Mouse (Mus musculus) stomach, postnatal 0 days (tissue): ENCODE data around the gene Pnn. TPM values are rescaled to one million over a fixed set of nuclear protein-coding genes. Genes with fewer than 3 reads are reported as not detected.

Experiments used
- ATAC-seq: fragments of 200-750 bp; cut with Nextera tagmentation; 2 replicates; pipeline ENCODE4 v1.8.0; 2017; ENCODE audit not compliant: low FRiP score, low TSS enrichment
- DNase-seq: peaks from one replicate; pipeline ENCODE4 v3.0.0-alpha.2; 2016; ENCODE audit warnings: low spot score
- H3K27ac ChIP-seq: fragments of 300-500 bp; sonication (generic); replicated peaks from 2 replicates; pipeline ENCODE4 v1.5.1; 2014; ENCODE audit warnings: mild to moderate bottlenecking, control low read depth
- H3K27me3 ChIP-seq: fragments of 300-500 bp; sonication (generic); 2 replicates; pipeline ENCODE4 v1.6.1; 2014; ENCODE audit warnings: low read length; ENCODE audit not compliant: control insufficient read depth, insufficient read depth
- H3K36me3 ChIP-seq: fragments of 300-500 bp; sonication (generic); 2 replicates; pipeline ENCODE4 v1.6.1; 2014; ENCODE audit warnings: low read length, mixed read lengths; ENCODE audit not compliant: control insufficient read depth, insufficient read depth
- H3K4me1 ChIP-seq: fragments of 300-500 bp; sonication (generic); replicated peaks from 2 replicates; pipeline ENCODE4 v1.6.1; 2014; ENCODE audit warnings: antibody characterized with exemption; ENCODE audit not compliant: control insufficient read depth, insufficient read depth
- H3K4me2 ChIP-seq: fragments of 300-500 bp; sonication (generic); replicated peaks from 2 replicates; pipeline ENCODE4 v1.6.1; 2014; ENCODE audit warnings: low read depth, mild to moderate bottlenecking, control low read depth, moderate library complexity
- H3K4me3 ChIP-seq: fragments of 300-500 bp; sonication (generic); 2 replicates; pipeline ENCODE4 v1.5.1; 2014; ENCODE audit warnings: low read depth, low read length, control low read depth
- H3K9ac ChIP-seq: fragments of 300-500 bp; sonication (generic); 2 replicates; pipeline ENCODE4 v1.6.1; 2014; ENCODE audit warnings: mild to moderate bottlenecking, low read length, control low read depth, mixed read lengths
- H3K9me3 ChIP-seq: fragments of 300-500 bp; sonication (generic); 2 replicates; pipeline ENCODE4 v1.6.1; 2016; ENCODE audit warnings: low read length; ENCODE audit not compliant: control insufficient read depth
- CTCF ChIP-seq: IDR thresholded peaks from 2 replicates; pipeline ENCODE4 v1.5.1; 2016; ENCODE audit warnings: antibody characterized with exemption, low read depth, mild to moderate bottlenecking, moderate library complexity
- EP300 ChIP-seq: optimal IDR thresholded peaks from 2 replicates; pipeline ENCODE3; 2016; ENCODE audit warnings: antibody characterized with exemption
- WGBS: fragments of 180-500 bp; shearing (Covaris S2); extraction: QIAGEN DNeasy Blood & Tissue Kit; methylation state at CpG from one replicate; pipeline ENCODE4 v1.1.7; 2014; 5-methylcytosine and 5-hydroxymethylcytosine counted together
- polyA plus RNA-seq: library from polyadenylated mRNA; unstranded; fragments of >200 nt; fragmentation: Nextera tagmentation; extraction: Ambion mirVana; gene quantifications from 2 replicates; pipeline ENCODE4 v1.2.1, GENCODE M21; 2015

Gene Pnn
- polyA plus RNA-seq = 30.2 and 39.2 TPM in 2 replicates

GRCm38 (mm10) chr12:59066448-59067077 is at the start of gene Pnn:
TSS of gene Pnn (plus strand) at chr12:59066884.
- Histone ChIP-seq H3K27me3 (no peaks in the 10 kb centered on the region), H3K9me3 (no peaks in the 10 kb centered on the region), H3K4me3 (peak within 1 kb of the TSS; percentile 98), H3K27ac (peak within 1 kb of the TSS; percentile 93), H3K4me2 (peak within 1 kb of the TSS; percentile 79), H3K36me3 (no peaks in the 10 kb centered on the region), H3K4me1 (no peaks in the 10 kb centered on the region), H3K9ac (peak within 1 kb of the TSS; percentile 99)
- under 1% methylated on average over 43 of the region's 43 CpGs for WGBS
- ATAC-seq = peak; percentile 100
- TF ChIP-seq EP300 (no peak), CTCF (peak; percentile 42)
- DNase-seq = peak; percentile 98

GRCm38 (mm10) chr12:59017970-59018369 is 48.7 kb upstream of the Pnn start:
- Histone ChIP-seq H3K36me3 (peaks cover 7% of the 10 kb centered on the region), H3K4me1 (no peaks in the 10 kb centered on the region), H3K4me3 (no peak overlapping the region), H3K27me3 (no peaks in the 10 kb centered on the region), H3K27ac (no peak overlapping the region), H3K4me2 (no peak overlapping the region), H3K9ac (no peak overlapping the region), H3K9me3 (no peaks in the 10 kb centered on the region)
- no peak for ATAC-seq
- no peak for TF ChIP-seq CTCF
- TF ChIP-seq EP300 = no peak
- WGBS = 72% methylated on average over 8 of the region's 8 CpGs
- DNase-seq = no peak

- DNase-seq (no peak), ATAC-seq (no peak)
- TF ChIP-seq CTCF (no peak), EP300 (no peak)
- Histone ChIP-seq H3K4me1 (no peaks in the 10 kb centered on the region), H3K36me3 (peaks cover 7% of the 10 kb centered on the region), H3K9me3 (no peaks in the 10 kb centered on the region), H3K4me3 (no peak overlapping the region), H3K9ac (no peak overlapping the region), H3K27me3 (no peaks in the 10 kb centered on the region), H3K27ac (no peak overlapping the region), H3K4me2 (no peak overlapping the region)
- WGBS = 90% methylated on average over 2 of the region's 2 CpGs
Observed at GRCm38 (mm10) chr12:59019891-59020290, 46.8 kb upstream of the Pnn start.

- Histone ChIP-seq H3K27me3 (no peaks in the 10 kb centered on the region), H3K4me1 (no peaks in the 10 kb centered on the region), H3K4me3 (no peak overlapping the region), H3K27ac (no peak overlapping the region), H3K36me3 (peaks cover 9% of the 10 kb centered on the region), H3K4me2 (no peak overlapping the region), H3K9me3 (no peaks in the 10 kb centered on the region), H3K9ac (no peak overlapping the region)
- no peak for DNase-seq
- TF ChIP-seq CTCF (no peak), EP300 (no peak)
- ATAC-seq = no peak
- 81% methylated on average over 4 of the region's 4 CpGs for WGBS
Observed at GRCm38 (mm10) chr12:59021306-59021705, 45.4 kb upstream of the Pnn start.

GRCm38 (mm10) chr12:59032101-59032500 is 34.6 kb upstream of the Pnn start:
- Histone ChIP-seq H3K36me3 (no peaks in the 10 kb centered on the region), H3K4me1 (no peaks in the 10 kb centered on the region), H3K27ac (no peak overlapping the region), H3K9me3 (no peaks in the 10 kb centered on the region), H3K9ac (no peak overlapping the region), H3K4me2 (no peak overlapping the region), H3K4me3 (no peak overlapping the region), H3K27me3 (no peaks in the 10 kb centered on the region)
- DNase-seq (no peak), ATAC-seq (no peak)
- 66% methylated on average over 5 of the region's 5 CpGs for WGBS
- no peak for TF ChIP-seq EP300
- peak; percentile 43 for TF ChIP-seq CTCF

- DNase-seq = no peak
- TF ChIP-seq EP300 (no peak), CTCF (no peak)
- H3K4me2 ChIP-seq = no peak overlapping the region
- peak overlapping the region; percentile 93; the same call in 1 of the 2 replicates for H3K27ac ChIP-seq
- no peak overlapping the region for H3K4me3 ChIP-seq
- H3K9ac ChIP-seq = no peak overlapping the region
- no peaks in the 10 kb centered on the region for H3K4me1 ChIP-seq
- no peak for ATAC-seq
- H3K36me3 ChIP-seq = peaks cover 5% of the 10 kb centered on the region; the same call in 1 of the 2 replicates
- 73% methylated on average over 10 of the region's 10 CpGs for WGBS
- H3K9me3 ChIP-seq = no peaks in the 10 kb centered on the region
- H3K27me3 ChIP-seq = no peaks in the 10 kb centered on the region
Observed at GRCm38 (mm10) chr12:59039162-59039970, 27.3 kb upstream of the Pnn start.
